Mouse (Mus musculus) C2C12 (cell line): ENCODE data around the gene Zfp697. TPM values are rescaled to one million over a fixed set of nuclear protein-coding genes. Genes with fewer than 3 reads are reported as not detected.
"Not testable (repeated sequence)": the region's sequence is repeated elsewhere in the genome, so short reads cannot be mapped to it uniquely, and the experiment has no call there.

Source experiments
- H3K27me3 ChIP-seq: one replicate; pipeline ENCODE4 v1.6.1; 2011; ENCODE audit not compliant: control insufficient read depth, insufficient read depth, insufficient read length
- H3K36me3 ChIP-seq: one replicate; pipeline ENCODE4 v1.6.1; 2011; ENCODE audit not compliant: control insufficient read depth, insufficient read depth
- H3K4me3 ChIP-seq: one replicate; pipeline ENCODE4 v1.5.1; 2011; ENCODE audit warnings: mild to moderate bottlenecking, control low read depth; ENCODE audit not compliant: poor library complexity, insufficient read depth, severe bottlenecking
- H3K79me2 ChIP-seq: one replicate; pipeline ENCODE4 v1.6.1; 2011; ENCODE audit not compliant: control insufficient read depth, insufficient read depth
- H3K79me3 ChIP-seq: one replicate; pipeline ENCODE4 v1.6.1; 2011; ENCODE audit warnings: low read depth, control low read depth
- H3ac ChIP-seq: one replicate; pipeline ENCODE3; 2011; ENCODE audit warnings: low read depth; ENCODE audit not compliant: control insufficient read depth, insufficient read length
- CEBPB ChIP-seq: IDR thresholded peaks from one replicate; pipeline ENCODE4 v1.6.1; 2011; ENCODE audit warnings: low read depth, mild to moderate bottlenecking, control low read depth, moderate library complexity
- CTCF ChIP-seq: IDR thresholded peaks from one replicate; pipeline ENCODE4 v1.5.1; 2011; ENCODE audit not compliant: control insufficient read depth, insufficient read depth, insufficient read length
- FOSL1 ChIP-seq: IDR thresholded peaks from one replicate; pipeline ENCODE4 v1.8.0; 2011; ENCODE audit warnings: mild to moderate bottlenecking, low read length; ENCODE audit not compliant: poor library complexity, insufficient read depth, severe bottlenecking
- MAX ChIP-seq: IDR thresholded peaks from one replicate; pipeline ENCODE4 v1.6.1; 2011; ENCODE audit warnings: mild to moderate bottlenecking, control low read depth
- MYOD1 ChIP-seq: IDR thresholded peaks from one replicate; pipeline ENCODE4 v1.6.1; 2011; ENCODE audit warnings: low read depth; ENCODE audit not compliant: control insufficient read depth, insufficient read length
- MYOG ChIP-seq: IDR thresholded peaks from one replicate; pipeline ENCODE4 v1.6.1; 2011; ENCODE audit not compliant: control insufficient read depth, insufficient read length; ENCODE audit errors: extremely low read depth
- USF1 ChIP-seq: IDR thresholded peaks from one replicate; pipeline ENCODE4 v1.6.1; 2011; ENCODE audit warnings: low read depth, mild to moderate bottlenecking, control low read depth, moderate library complexity
- polyA plus RNA-seq: library from polyadenylated mRNA; unstranded; fragments of >200 nt; fragmentation: generic; extraction: Trizol; gene quantifications from one replicate; pipeline ENCODE4 v1.2.1, GENCODE M21; 2012; ENCODE audit warnings: missing spikeins

The Zfp697 gene
- polyA plus RNA-seq, 1 experiment: 7.5 TPM

GRCm38 (mm10) chr3:98389305-98389704 lies 7.0 kb downstream of the Zfp697 start:
- Histone ChIP-seq H3K36me3 (peaks cover 4% of the 10 kb centered on the region), H3K4me3 (no peak overlapping the region), H3K79me2 (peaks cover 95% of the 10 kb centered on the region), H3K27me3 (no peaks in the 10 kb centered on the region), H3K79me3 (peaks cover 77% of the 10 kb centered on the region), H3ac (no peak overlapping the region)
- TF ChIP-seq FOSL1: no peak
- TF ChIP-seq MAX: no peak
- TF ChIP-seq MYOD1: no peak
- TF ChIP-seq USF1: no peak

- not testable (repeated sequence) for H3K36me3 ChIP-seq, H3K4me3 ChIP-seq, H3K79me3 ChIP-seq, H3K27me3 ChIP-seq, H3K79me2 ChIP-seq, H3ac ChIP-seq
Observed at GRCm38 (mm10) chr3:98404268-98404895, 22.1 kb downstream of the Zfp697 start.

- not testable (repeated sequence) for H3K79me2 ChIP-seq, H3K79me3 ChIP-seq, H3K27me3 ChIP-seq, H3K36me3 ChIP-seq, H3ac ChIP-seq, H3K4me3 ChIP-seq
Observed at GRCm38 (mm10) chr3:98405877-98406276, 23.6 kb downstream of the Zfp697 start.

GRCm38 (mm10) chr3:98406569-98407144 lies 24.4 kb downstream of the Zfp697 start:
- not testable (repeated sequence) for H3ac ChIP-seq, H3K79me2 ChIP-seq, H3K27me3 ChIP-seq, H3K79me3 ChIP-seq, H3K36me3 ChIP-seq, H3K4me3 ChIP-seq

- H3K79me2 ChIP-seq, H3K27me3 ChIP-seq, H3K79me3 ChIP-seq, H3K36me3 ChIP-seq, H3K4me3 ChIP-seq, H3ac ChIP-seq: not testable (repeated sequence)
Observed at GRCm38 (mm10) chr3:98407261-98407780, 25.1 kb downstream of the Zfp697 start.

GRCm38 (mm10) chr3:98410619-98411580 lies 28.6 kb downstream of the Zfp697 start:
- H3K27me3 ChIP-seq, H3K79me3 ChIP-seq, H3ac ChIP-seq, H3K4me3 ChIP-seq: not testable (repeated sequence)
- Histone ChIP-seq H3K36me3 (peaks cover 20% of the 10 kb centered on the region), H3K79me2 (peaks cover 34% of the 10 kb centered on the region)

GRCm38 (mm10) chr3:98413733-98414132 lies 31.5 kb downstream of the Zfp697 start:
- Histone ChIP-seq H3K79me2 (peaks cover 57% of the 10 kb centered on the region), H3K27me3 (no peaks in the 10 kb centered on the region), H3K4me3 (no peak overlapping the region), H3K36me3 (peaks cover 20% of the 10 kb centered on the region), H3ac (no peak overlapping the region), H3K79me3 (peaks cover 5% of the 10 kb centered on the region)
- no peak for TF ChIP-seq MYOG
- TF ChIP-seq MAX: no peak
- TF ChIP-seq FOSL1: no peak
- TF ChIP-seq USF1: no peak
- no peak for TF ChIP-seq CTCF
- TF ChIP-seq CEBPB: no peak
- TF ChIP-seq MYOD1: no peak
